Mouse (Mus musculus) left cerebral cortex, postnatal 25 days (tissue): ENCODE measurements around the gene Slc13a3. TPM values are rescaled to one million over a fixed set of nuclear protein-coding genes. Genes with fewer than 3 reads are reported as not detected.

Experiments
- DNase-seq, 2 experiments: peaks; one replicate each; pipeline ENCODE4 v3.0.0; 2022; ENCODE audit warnings: low spot score in 2 of 2, mixed read lengths in 1 of 2
- intact Hi-C: fragments of 180-260 bp; cut with DNase I; formaldehyde crosslinking; loops from one replicate; pipeline ENCODE4 v1.15.1; 2025
- total RNA-seq, 2 experiments: library from RNA; stranded (reverse); gene quantifications; 2 replicates each; pipeline ENCODE4 v1.2.3; 2021

Gene Slc13a3
- total RNA-seq, 2 experiments from 2014 or later: 16.4 to 17.8 TPM

GRCm38 (mm10) chr2:165418577-165418976 lies 54.5 kb downstream of the Slc13a3 start:
- intact Hi-C loops: no loop called here
- DNase-seq: no peak

GRCm38 (mm10) chr2:165417291-165417690 lies 55.7 kb downstream of the Slc13a3 start:
- DNase-seq: peak; percentile 56 to 65
- intact Hi-C loops: no loop called here

- no peak for DNase-seq
- intact Hi-C loops: no loop called here
Observed at GRCm38 (mm10) chr2:165415795-165416194, 57.2 kb downstream of the Slc13a3 start.

- intact Hi-C loops: no loop called here
- DNase-seq: no peak
Observed at GRCm38 (mm10) chr2:165415141-165415721, 57.8 kb downstream of the Slc13a3 start.

GRCm38 (mm10) chr2:165414321-165414720 lies 58.7 kb downstream of the Slc13a3 start:
- intact Hi-C loops: no loop called here
- DNase-seq: no peak

GRCm38 (mm10) chr2:165413884-165414283 lies 59.1 kb downstream of the Slc13a3 start:
- intact Hi-C loops: no loop called here
- DNase-seq: no peak

GRCm38 (mm10) chr2:165407700-165408301 lies 65.2 kb downstream of the Slc13a3 start:
- intact Hi-C loops: loop anchor here (1.0 kb wide), 1 partner anchor 44 kb away; no protein-coding TSS in a partner anchor
- DNase-seq: peak; percentile 61 to 73

- DNase-seq: peak; percentile 47 to 94
- intact Hi-C loops: no loop called here
Observed at GRCm38 (mm10) chr2:165405351-165405750, 67.7 kb downstream of the Slc13a3 start.

GRCm38 (mm10) chr2:165404951-165405350 lies 68.1 kb downstream of the Slc13a3 start:
- intact Hi-C loops: no loop called here
- DNase-seq: no peak

- intact Hi-C loops: no loop called here
- DNase-seq: no peak
Observed at GRCm38 (mm10) chr2:165398164-165398785, 74.8 kb downstream of the Slc13a3 start.

GRCm38 (mm10) chr2:165397502-165398163 lies 75.4 kb downstream of the Slc13a3 start:
- intact Hi-C loops: no loop called here
- no peak for DNase-seq

GRCm38 (mm10) chr2:165396831-165397501 lies 76.1 kb downstream of the Slc13a3 start:
- intact Hi-C loops: no loop called here
- DNase-seq: no peak

- intact Hi-C loops: no loop called here
- peak in 1 of 2 experiments; percentile 70 for DNase-seq
Observed at GRCm38 (mm10) chr2:165392156-165392555, 80.9 kb downstream of the Slc13a3 start.

GRCm38 (mm10) chr2:165391561-165391960 lies 81.5 kb downstream of the Slc13a3 start:
- intact Hi-C loops: loop anchor here (1.0 kb wide), 1 partner anchor 96 kb away; no protein-coding TSS in a partner anchor
- peak; percentile 54 to 83 for DNase-seq

- DNase-seq: no peak
- intact Hi-C loops: no loop called here
Observed at GRCm38 (mm10) chr2:165389299-165389952, 83.6 kb downstream of the Slc13a3 start.

GRCm38 (mm10) chr2:165387844-165388495 lies 85.1 kb downstream of the Slc13a3 start, which contains the start of gene Zfp334:
TSS of gene Zfp334 (minus strand) at chr2:165388259.
- intact Hi-C loops: no loop called here
- DNase-seq: peak; percentile 95 to 98

- no peak for DNase-seq
- intact Hi-C loops: no loop called here
Observed at GRCm38 (mm10) chr2:165387370-165387769, 85.7 kb downstream of the Slc13a3 start.

GRCm38 (mm10) chr2:165380050-165380449 lies 93.0 kb downstream of the Slc13a3 start:
- intact Hi-C loops: no loop called here
- DNase-seq: no peak

- intact Hi-C loops: no loop called here
Observed at GRCm38 (mm10) chr2:165376001-165376400, 97.0 kb downstream of the Slc13a3 start.

More at GRCm38 (mm10) chr2:165376001-165376400, 97.0 kb downstream of the Slc13a3 start:
- DNase-seq: no peak
